Mouse (Mus musculus) liver, embryonic 15.5 days (tissue): ENCODE measurements around the gene Susd5. TPM values are rescaled to one million over a fixed set of nuclear protein-coding genes. Genes with fewer than 3 reads are reported as not detected.
"Not testable (repeated sequence)": the region's sequence is repeated elsewhere in the genome, so short reads cannot be mapped to it uniquely, and the experiment has no call there.

Experiments used
- ATAC-seq: fragments of 200-750 bp; cut with Nextera tagmentation; 2 replicates; pipeline ENCODE4 v1.8.0; 2017; ENCODE audit warnings: moderate number of reproducible peaks, mild to moderate bottlenecking, moderate library complexity; ENCODE audit not compliant: insufficient read depth
- H3K27ac ChIP-seq: fragments of 300-500 bp; sonication (generic); replicated peaks from 2 replicates; pipeline ENCODE4 v1.5.1; 2015; ENCODE audit warnings: mild to moderate bottlenecking, inconsistent platforms
- H3K27me3 ChIP-seq: fragments of 300-500 bp; sonication (generic); 2 replicates; pipeline ENCODE4 v1.6.1; 2015; ENCODE audit warnings: mild to moderate bottlenecking, inconsistent platforms
- H3K36me3 ChIP-seq: fragments of 300-500 bp; sonication (generic); replicated peaks from 2 replicates; pipeline ENCODE4 v1.6.1; 2015; ENCODE audit warnings: moderate library complexity, mild to moderate bottlenecking, inconsistent platforms
- H3K4me1 ChIP-seq: fragments of 300-500 bp; sonication (generic); replicated peaks from 2 replicates; pipeline ENCODE4 v1.6.1; 2015; ENCODE audit warnings: inconsistent platforms
- H3K4me2 ChIP-seq: fragments of 300-500 bp; sonication (generic); 2 replicates; pipeline ENCODE4 v1.6.1; 2015; ENCODE audit warnings: moderate library complexity, mild to moderate bottlenecking, inconsistent platforms
- H3K4me3 ChIP-seq: fragments of 300-500 bp; sonication (generic); replicated peaks from 2 replicates; pipeline ENCODE4 v1.5.1; 2015; ENCODE audit warnings: mild to moderate bottlenecking, inconsistent platforms
- H3K9ac ChIP-seq: fragments of 300-500 bp; sonication (generic); 2 replicates; pipeline ENCODE4 v1.6.1; 2015; ENCODE audit warnings: moderate library complexity, mild to moderate bottlenecking, inconsistent platforms
- H3K9me3 ChIP-seq: fragments of 300-500 bp; sonication (generic); replicated peaks from 2 replicates; pipeline ENCODE4 v1.6.1; 2016; ENCODE audit warnings: inconsistent platforms
- WGBS: fragments of 180-500 bp; shearing (Covaris S2); methylation state at CpG from one replicate; pipeline ENCODE4 v1.1.7; 2015; ENCODE audit warnings: mixed read lengths; ENCODE audit not compliant: insufficient replicate concordance; 5-methylcytosine and 5-hydroxymethylcytosine counted together
- polyA plus RNA-seq: library from polyadenylated mRNA; unstranded; fragments of >200 nt; fragmentation: Nextera tagmentation; extraction: Ambion mirVana; gene quantifications from 2 replicates; pipeline ENCODE4 v1.2.1, GENCODE M21; 2015

Susd5 gene
- polyA plus RNA-seq, 1 experiment from 2014 or later = 0.05 TPM

- no peaks in the 10 kb centered on the region for H3K4me1 ChIP-seq
- H3K4me2 ChIP-seq = no peak overlapping the region
- ATAC-seq = no peak
- H3K4me3 ChIP-seq = no peak overlapping the region
- 75% methylated on average over 19 of the region's 19 CpGs for WGBS
- no peak overlapping the region for H3K27ac ChIP-seq
- no peak overlapping the region for H3K9ac ChIP-seq
- no peaks in the 10 kb centered on the region for H3K9me3 ChIP-seq
- no peaks in the 10 kb centered on the region for H3K36me3 ChIP-seq
- H3K27me3 ChIP-seq = no peaks in the 10 kb centered on the region
These were observed 16.7 kb downstream of the Susd5 start for GRCm38 (mm10) chr9:114073681-114074080.

- WGBS = 41% methylated on average over 3 of the region's 3 CpGs
- no peaks in the 10 kb centered on the region for H3K27me3 ChIP-seq
- no peaks in the 10 kb centered on the region for H3K4me1 ChIP-seq
These were observed 29.5 kb downstream of the Susd5 start for GRCm38 (mm10) chr9:114086422-114086821.

GRCm38 (mm10) chr9:114087106-114087815, 30.3 kb downstream of the Susd5 start:
- H3K27me3 ChIP-seq = no peaks in the 10 kb centered on the region
- H3K27ac ChIP-seq = no peak overlapping the region
- 52% methylated on average over 11 of the region's 11 CpGs for WGBS
- H3K9ac ChIP-seq = no peak overlapping the region
- no peaks in the 10 kb centered on the region for H3K9me3 ChIP-seq
- H3K4me1 ChIP-seq = no peaks in the 10 kb centered on the region
- no peaks in the 10 kb centered on the region for H3K36me3 ChIP-seq
- no peak overlapping the region for H3K4me3 ChIP-seq
- H3K4me2 ChIP-seq = no peak overlapping the region
- ATAC-seq = no peak

More at GRCm38 (mm10) chr9:114086422-114086821, 29.5 kb downstream of the Susd5 start:
- Histone ChIP-seq H3K4me2 (no peak overlapping the region), H3K4me3 (no peak overlapping the region), H3K9ac (no peak overlapping the region), H3K27ac (no peak overlapping the region), H3K9me3 (no peaks in the 10 kb centered on the region), H3K36me3 (no peaks in the 10 kb centered on the region)
- ATAC-seq = no peak

GRCm38 (mm10) chr9:114088885-114089284, 31.9 kb downstream of the Susd5 start:
- not testable (repeated sequence) for H3K9me3 ChIP-seq, H3K4me1 ChIP-seq, H3K27ac ChIP-seq, H3K4me3 ChIP-seq, ATAC-seq, H3K9ac ChIP-seq, H3K27me3 ChIP-seq, H3K4me2 ChIP-seq, H3K36me3 ChIP-seq
- 67% methylated on average over 6 of the region's 6 CpGs for WGBS

GRCm38 (mm10) chr9:114092188-114092587, 35.2 kb downstream of the Susd5 start:
- not testable (repeated sequence) for H3K4me3 ChIP-seq, H3K9ac ChIP-seq, H3K9me3 ChIP-seq, ATAC-seq, H3K36me3 ChIP-seq, H3K4me1 ChIP-seq, H3K27ac ChIP-seq, H3K4me2 ChIP-seq, H3K27me3 ChIP-seq
- 6% methylated on average over 9 of the region's 9 CpGs for WGBS

- no peak for ATAC-seq
- Histone ChIP-seq H3K4me2 (no peak overlapping the region), H3K9me3 (no peaks in the 10 kb centered on the region), H3K4me1 (no peaks in the 10 kb centered on the region; the same call in 1 of the 2 replicates), H3K4me3 (no peak overlapping the region), H3K27me3 (no peaks in the 10 kb centered on the region), H3K36me3 (no peaks in the 10 kb centered on the region), H3K27ac (no peak overlapping the region), H3K9ac (no peak overlapping the region)
- 61% methylated on average over 2 of the region's 2 CpGs for WGBS
These were observed 37.9 kb downstream of the Susd5 start for GRCm38 (mm10) chr9:114094854-114095253.

GRCm38 (mm10) chr9:114098716-114099302, 41.9 kb downstream of the Susd5 start:
- Histone ChIP-seq H3K9ac (no peak overlapping the region), H3K27me3 (no peaks in the 10 kb centered on the region), H3K4me2 (no peak overlapping the region), H3K36me3 (no peaks in the 10 kb centered on the region), H3K27ac (no peak overlapping the region), H3K9me3 (no peaks in the 10 kb centered on the region), H3K4me3 (no peak overlapping the region), H3K4me1 (no peaks in the 10 kb centered on the region; the same call in 1 of the 2 replicates)
- ATAC-seq = no peak
- 13% methylated on average over 9 of the region's 9 CpGs for WGBS

GRCm38 (mm10) chr9:114110268-114110667, 53.3 kb downstream of the Susd5 start:
- no peak overlapping the region for H3K4me3 ChIP-seq
- H3K4me2 ChIP-seq = no peak overlapping the region
- no peak for ATAC-seq
- no peaks in the 10 kb centered on the region for H3K9me3 ChIP-seq
- 51% methylated on average over 2 of the region's 2 CpGs for WGBS
- H3K4me1 ChIP-seq = no peaks in the 10 kb centered on the region
- no peak overlapping the region for H3K27ac ChIP-seq
- H3K27me3 ChIP-seq = no peaks in the 10 kb centered on the region
- H3K9ac ChIP-seq = no peak overlapping the region
- H3K36me3 ChIP-seq = no peaks in the 10 kb centered on the region

GRCm38 (mm10) chr9:114111161-114111560, 54.2 kb downstream of the Susd5 start:
- no peaks in the 10 kb centered on the region for H3K9me3 ChIP-seq
- H3K4me3 ChIP-seq = no peak overlapping the region
- ATAC-seq = no peak
- H3K36me3 ChIP-seq = no peaks in the 10 kb centered on the region
- no peaks in the 10 kb centered on the region for H3K4me1 ChIP-seq
- H3K27ac ChIP-seq = no peak overlapping the region
- no peak overlapping the region for H3K4me2 ChIP-seq
- WGBS = 70% methylated on average over 8 of the region's 8 CpGs
- H3K27me3 ChIP-seq = no peaks in the 10 kb centered on the region
- H3K9ac ChIP-seq = no peak overlapping the region

- no peak overlapping the region for H3K27ac ChIP-seq
- no peak overlapping the region for H3K9ac ChIP-seq
- H3K4me3 ChIP-seq = no peak overlapping the region
- no peak for ATAC-seq
- no peaks in the 10 kb centered on the region for H3K9me3 ChIP-seq
- H3K4me1 ChIP-seq = no peaks in the 10 kb centered on the region
- no peaks in the 10 kb centered on the region for H3K36me3 ChIP-seq
- H3K27me3 ChIP-seq = no peaks in the 10 kb centered on the region
- H3K4me2 ChIP-seq = no peak overlapping the region
- 19% methylated on average over 6 of the region's 6 CpGs for WGBS
These were observed 55.3 kb downstream of the Susd5 start for GRCm38 (mm10) chr9:114112226-114112625.

GRCm38 (mm10) chr9:114113911-114114623, 57.1 kb downstream of the Susd5 start:
- 47% methylated on average over 18 of the region's 18 CpGs for WGBS
- H3K4me3 ChIP-seq = no peak overlapping the region
- no peak overlapping the region for H3K27ac ChIP-seq
- no peak overlapping the region for H3K4me2 ChIP-seq
- H3K9me3 ChIP-seq = no peaks in the 10 kb centered on the region
- H3K9ac ChIP-seq = no peak overlapping the region
- H3K27me3 ChIP-seq = no peaks in the 10 kb centered on the region
- H3K36me3 ChIP-seq = no peaks in the 10 kb centered on the region
- ATAC-seq = no peak
- H3K4me1 ChIP-seq = no peaks in the 10 kb centered on the region
